Mouse (Mus musculus): ENCODE measurements at regions not wholly inside any gene's neighbourhood (a gene's known extent, or its start where the extent isn't known, plus 50 kb on each side); places are given as distances from the start of the nearest gene placed in this dataset.

- Histone ChIP-seq H3K27ac (ENCODE audit: control insufficient read depth, low read depth, low read length) (no peak overlapping the region), H3K9ac (ENCODE audit: control insufficient read depth, low read depth, low read length, poor library complexity, severe bottlenecking) (no peak overlapping the region), H3K27me3 (ENCODE audit: control insufficient read depth in 1 of 2, insufficient read depth in 2 of 2, low read length in 2 of 2) (no peaks in the 10 kb centered on the region), H3K4me3 (ENCODE audit: control insufficient read depth in 1 of 2, insufficient read depth in 1 of 2, low read depth in 2 of 2, low read length in 2 of 2) (no peak overlapping the region), H3K36me3 (ENCODE audit: control insufficient read depth in 1 of 2, insufficient read depth in 2 of 2, low read length in 2 of 2) (no peaks in the 10 kb centered on the region), H3K9me3 (replicated peaks; ENCODE audit: insufficient read depth, low read length) (no peaks in the 10 kb centered on the region), H3K4me1 (ENCODE audit: control insufficient read depth in 1 of 2, insufficient read depth in 2 of 2, low read length in 2 of 2) (no peaks in the 10 kb centered on the region), H3K79me2 (ENCODE audit: control insufficient read depth, insufficient read depth, low read length, poor library complexity) (no peaks in the 10 kb centered on the region)
- no peak for TF ChIP-seq GATA1 (IDR thresholded peaks at IDR 0.05; ENCODE audit: low read depth, low read length)
- no peak for TF ChIP-seq MYC (IDR thresholded peaks at IDR 0.05; ENCODE audit: low read depth, low read length)
- TF ChIP-seq MAZ (IDR thresholded peaks at IDR 0.05; ENCODE audit: low read depth, low read length), result no peak
- TF ChIP-seq MXI1 (IDR thresholded peaks at IDR 0.05; ENCODE audit: low read depth, low read length), result no peak
- no peak for TF ChIP-seq TAL1 (IDR thresholded peaks at IDR 0.05; ENCODE audit: low read length)
- no peak for TF ChIP-seq UBTF (IDR thresholded peaks at IDR 0.05; ENCODE audit: borderline replicate concordance, insufficient read depth, low read depth, low read length)
- TF ChIP-seq ZKSCAN1 (IDR thresholded peaks at IDR 0.05; ENCODE audit: low read depth, low read length), result no peak
- TF ChIP-seq TCF12 (IDR thresholded peaks at IDR 0.05; ENCODE audit: low read depth, low read length), result no peak
- no peak for TF ChIP-seq MYB (IDR thresholded peaks at IDR 0.05; ENCODE audit: low read depth, low read length)
- TF ChIP-seq MAFK (IDR thresholded peaks at IDR 0.05; ENCODE audit: borderline replicate concordance, low read depth, low read length), result no peak
- TF ChIP-seq EP300 (IDR thresholded peaks at IDR 0.05; ENCODE audit: low read depth in 1 of 2, low read length in 2 of 2), result no peak
- TF ChIP-seq POLR2AphosphoS2 (IDR thresholded peaks at IDR 0.05; ENCODE audit: low read length), result no peak
- TF ChIP-seq KAT2A (conservative IDR thresholded peaks at IDR 0.05; ENCODE audit: low read depth, low read length), result no peak
- TF ChIP-seq JUND (IDR thresholded peaks at IDR 0.05; ENCODE audit: low read depth, low read length), result no peak
- DNase-seq (ENCODE audit: low read depth, low spot score), result no peak
Measured at GRCm38 (mm10) chr7:68864322-68865031, 115.4 kb upstream of the Arrdc4 start.

- Histone ChIP-seq H3K27ac (ENCODE audit: control insufficient read depth, low read depth, low read length) (no peak overlapping the region), H3K4me1 (ENCODE audit: control insufficient read depth in 1 of 2, insufficient read depth in 2 of 2, low read length in 2 of 2) (no peaks in the 10 kb centered on the region), H3K27me3 (ENCODE audit: control insufficient read depth in 1 of 2, insufficient read depth in 2 of 2, low read length in 2 of 2) (no peaks in the 10 kb centered on the region), H3K79me2 (ENCODE audit: control insufficient read depth, insufficient read depth, low read length, poor library complexity) (no peaks in the 10 kb centered on the region), H3K9me3 (replicated peaks; ENCODE audit: insufficient read depth, low read length) (no peaks in the 10 kb centered on the region), H3K36me3 (ENCODE audit: control insufficient read depth in 1 of 2, insufficient read depth in 2 of 2, low read length in 2 of 2) (no peaks in the 10 kb centered on the region), H3K9ac (ENCODE audit: control insufficient read depth, low read depth, low read length, poor library complexity, severe bottlenecking) (no peak overlapping the region), H3K4me3 (ENCODE audit: control insufficient read depth in 1 of 2, insufficient read depth in 1 of 2, low read depth in 2 of 2, low read length in 2 of 2) (no peak overlapping the region)
- no peak for TF ChIP-seq CTCF (IDR thresholded peaks at IDR 0.05 in 2 of 3, conservative IDR thresholded peaks at IDR 0.05 in 1 of 3; ENCODE audit: control insufficient read depth in 1 of 3, insufficient read depth in 1 of 3, low read depth in 2 of 3, low read length in 3 of 3, poor library complexity in 1 of 3, severe bottlenecking in 1 of 3)
- no peak for TF ChIP-seq ZC3H11A (IDR thresholded peaks at IDR 0.05; ENCODE audit: low read depth, low read length)
- TF ChIP-seq MYB (IDR thresholded peaks at IDR 0.05; ENCODE audit: low read depth, low read length), result no peak
- no peak for TF ChIP-seq BHLHE40 (IDR thresholded peaks at IDR 0.05; ENCODE audit: borderline replicate concordance, low read depth, low read length)
- TF ChIP-seq ZNF384 (IDR thresholded peaks at IDR 0.05; ENCODE audit: low read depth, low read length), result no peak
- no peak for DNase-seq (ENCODE audit: low read depth, low spot score)
Measured at GRCm38 (mm10) chr7:68858471-68859210, 109.6 kb upstream of the Arrdc4 start.

Measured in MEL (cell line).